Mouse (Mus musculus): ENCODE data around the gene Ntn5. TPM values are rescaled to one million over a fixed set of nuclear protein-coding genes. Genes with fewer than 3 reads are reported as not detected.
A peak's percentile ranks its signal among the peaks of the same experiment; 100 is the strongest.

The Ntn5 gene
- polyA plus RNA-seq, 1 experiment from 2014 or later, result 0.38 TPM

DNA sequence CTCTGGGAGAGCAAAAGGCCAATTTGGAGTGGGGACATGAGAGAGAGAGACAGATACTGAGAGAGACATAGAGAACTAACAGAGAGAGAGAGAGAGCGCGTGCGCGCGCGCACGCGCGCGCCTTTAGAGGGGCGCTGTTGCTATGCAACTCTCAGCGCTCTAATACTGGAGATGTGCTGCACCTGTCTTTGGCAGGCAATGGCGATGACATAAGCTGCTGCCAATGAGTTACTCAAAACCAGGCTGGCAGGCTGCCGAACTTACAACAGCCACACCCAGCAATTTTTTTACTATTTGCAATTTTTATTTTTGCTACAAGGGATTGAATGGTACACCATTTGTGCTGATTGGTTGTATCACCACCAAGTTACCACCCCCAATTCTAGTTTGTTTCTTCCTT lies 16.1 kb upstream of the Ntn5 start:
- Histone ChIP-seq H3K4me1 (peaks cover 31% of the 10 kb centered on the region), H3K9me3 (peaks cover 3% of the 10 kb centered on the region; the same call in 1 of the 2 replicates), H3K27me3 (ENCODE audit: poor library complexity, severe bottlenecking) (no peaks in the 10 kb centered on the region), H3K36me3 (replicated peaks) (no peaks in the 10 kb centered on the region), H3K4me3 (no peak overlapping the region), H3K27ac (no peak overlapping the region)
- DNase-seq (ENCODE audit: extremely low spot score, low spot score), result no peak
- WGBS, result 65% methylated on average over 14 of the region's 14 CpGs

DNA sequence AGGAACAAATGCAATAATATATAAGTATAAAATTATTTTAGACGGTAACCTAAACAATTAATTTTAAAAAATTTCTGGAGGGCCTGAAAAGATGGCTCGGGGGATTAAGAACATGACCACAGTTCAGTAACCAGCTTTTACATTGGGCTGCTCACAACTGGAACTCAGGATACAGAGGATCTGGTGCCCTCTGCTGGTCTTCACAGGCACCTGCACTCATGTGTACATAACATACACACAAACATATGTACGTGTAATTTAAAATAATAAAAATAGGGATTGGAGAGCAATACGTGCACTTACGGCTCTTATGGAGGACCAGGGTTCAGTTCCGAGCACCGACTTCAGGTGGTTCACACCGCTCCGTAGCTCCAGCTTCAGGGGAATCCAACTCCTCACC lies 14.9 kb upstream of the Ntn5 start:
- H3K4me1 ChIP-seq, result peaks cover 24% of the 10 kb centered on the region
- no peak overlapping the region for H3K27ac ChIP-seq
- no peak overlapping the region for H3K4me3 ChIP-seq
- DNase-seq (ENCODE audit: extremely low spot score, low spot score), result no peak
- no peaks in the 10 kb centered on the region for H3K27me3 ChIP-seq (ENCODE audit: poor library complexity, severe bottlenecking)
- no peaks in the 10 kb centered on the region for H3K36me3 ChIP-seq (replicated peaks)
- 94% methylated on average over 9 of the region's 9 CpGs for WGBS
- H3K9me3 ChIP-seq, result peaks cover 3% of the 10 kb centered on the region; the same call in 1 of the 2 replicates

DNA sequence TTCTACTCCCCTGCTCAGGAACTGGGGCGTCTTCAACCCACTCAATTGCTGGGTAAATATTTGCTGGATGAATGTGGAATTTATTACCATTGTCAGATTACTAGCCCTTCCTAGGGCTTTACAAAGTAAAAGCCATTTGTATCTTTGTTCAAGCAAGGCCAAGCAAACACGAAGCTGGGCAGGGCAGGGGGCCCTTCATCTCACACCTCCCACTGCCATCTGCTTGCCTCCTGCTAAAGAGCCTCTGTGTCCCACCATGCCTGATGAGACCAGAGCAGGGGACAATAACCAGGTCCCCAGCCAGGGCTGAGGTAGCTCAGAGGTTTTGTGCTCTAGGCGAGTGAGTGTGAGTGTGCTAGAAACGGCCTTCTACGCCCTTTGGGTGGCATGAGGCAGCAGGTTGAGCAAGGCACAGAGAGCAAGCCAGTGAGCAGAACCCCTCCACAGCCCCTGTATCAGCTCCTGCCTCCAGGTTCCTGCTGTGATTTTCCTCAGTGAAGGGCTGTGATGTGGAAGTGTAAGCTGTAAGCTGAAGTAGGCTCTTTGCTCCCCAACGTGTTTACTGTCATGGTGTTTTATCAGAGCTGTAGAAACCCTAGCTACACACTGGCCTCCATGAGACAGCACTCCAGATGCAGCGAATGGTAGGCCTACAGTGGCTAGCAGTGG lies 6.1 kb upstream of the Ntn5 start:
- Histone ChIP-seq H3K4me1 (peaks cover 13% of the 10 kb centered on the region), H3K27ac (0 out of 2 replicates have a peak overlapping the region, but pooled peaks have one; percentile 4), H3K9me3 (no peaks in the 10 kb centered on the region), H3K27me3 (ENCODE audit: poor library complexity, severe bottlenecking) (no peaks in the 10 kb centered on the region), H3K4me3 (no peak overlapping the region), H3K36me3 (replicated peaks) (no peaks in the 10 kb centered on the region)
- DNase-seq (ENCODE audit: extremely low spot score, low spot score), result no peak
- 88% methylated on average over 7 of the region's 7 CpGs for WGBS

DNA sequence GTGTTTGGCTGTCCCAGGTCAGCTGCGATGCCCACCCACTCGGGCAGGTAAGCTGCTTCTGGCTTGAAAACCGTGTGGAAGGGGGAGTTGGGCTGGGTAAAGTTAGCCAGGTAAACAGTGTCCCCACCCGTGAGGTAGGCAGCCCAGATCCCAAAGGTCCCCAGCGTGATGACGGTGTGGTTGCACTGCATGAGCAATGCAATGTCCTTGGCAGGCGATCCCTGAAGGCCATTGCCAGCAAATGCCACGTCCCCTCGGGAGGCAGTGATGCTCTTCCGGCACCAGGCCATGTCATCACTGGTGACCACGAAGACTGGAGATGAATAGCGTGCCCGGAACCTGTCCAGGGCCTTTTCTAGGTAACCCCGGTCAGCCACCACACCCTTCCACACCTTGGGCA lies 5.3 kb upstream of the Ntn5 start:
- Histone ChIP-seq H3K4me1 (peaks cover 21% of the 10 kb centered on the region), H3K27ac (no peak overlapping the region), H3K36me3 (replicated peaks) (no peaks in the 10 kb centered on the region), H3K27me3 (ENCODE audit: poor library complexity, severe bottlenecking) (no peaks in the 10 kb centered on the region), H3K4me3 (no peak overlapping the region), H3K9me3 (no peaks in the 10 kb centered on the region)
- WGBS, result 96% methylated on average over 14 of the region's 14 CpGs
- no peak for DNase-seq (ENCODE audit: extremely low spot score, low spot score)

DNA sequence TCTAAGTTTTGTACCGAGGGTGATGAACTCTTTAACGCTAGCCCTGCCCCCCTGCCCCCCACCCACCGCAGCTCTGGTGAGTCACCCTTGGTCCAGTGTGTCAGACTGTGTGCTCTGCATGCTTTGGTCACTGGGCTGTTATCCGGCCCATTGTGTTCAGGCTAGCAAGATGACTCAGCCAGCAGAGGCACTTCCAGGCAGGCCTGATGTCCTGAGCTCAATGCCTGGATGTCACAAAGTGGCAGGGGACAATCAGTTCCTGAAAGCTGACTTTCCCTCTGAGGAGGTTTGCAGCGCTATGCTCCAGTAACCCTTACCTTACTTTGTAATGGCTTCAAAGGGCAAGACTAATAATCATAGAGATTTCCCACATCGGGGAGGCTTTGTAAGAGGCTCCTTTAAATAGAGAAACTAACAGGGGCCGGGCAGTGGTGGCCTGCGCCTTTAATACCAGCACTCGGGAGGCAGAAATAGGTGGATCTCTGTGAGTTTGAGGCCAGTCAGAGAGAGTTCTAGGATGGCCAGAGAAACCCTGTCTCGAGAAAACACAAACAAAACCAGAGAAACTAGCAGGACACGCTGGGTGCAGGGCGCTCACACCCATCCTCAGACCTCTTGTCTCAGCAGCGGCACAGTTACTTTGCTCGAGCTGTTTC lies 3.7 kb upstream of the Ntn5 start:
- Histone ChIP-seq H3K4me1 (peaks cover 35% of the 10 kb centered on the region), H3K27me3 (ENCODE audit: poor library complexity, severe bottlenecking) (no peaks in the 10 kb centered on the region), H3K27ac (no peak overlapping the region), H3K9me3 (no peaks in the 10 kb centered on the region), H3K36me3 (replicated peaks) (no peaks in the 10 kb centered on the region), H3K4me3 (no peak overlapping the region)
- no peak for DNase-seq (ENCODE audit: extremely low spot score, low spot score)
- 74% methylated on average over 14 of the region's 14 CpGs for WGBS

GRCm38 (mm10) chr7:45681046-45681736 lies 2.6 kb upstream of the Ntn5 start:
- Histone ChIP-seq H3K27ac (no peak overlapping the region), H3K4me1 (peaks cover 46% of the 10 kb centered on the region), H3K4me3 (no peak overlapping the region), H3K9me3 (no peaks in the 10 kb centered on the region), H3K27me3 (ENCODE audit: poor library complexity, severe bottlenecking) (peaks cover 7% of the 10 kb centered on the region; the same call in 1 of the 2 replicates), H3K36me3 (replicated peaks) (no peaks in the 10 kb centered on the region)
- DNase-seq (ENCODE audit: extremely low spot score, low spot score), result no peak
- WGBS, result 87% methylated on average over 8 of the region's 8 CpGs

- peak overlapping the region; percentile 86 for H3K27ac ChIP-seq
- H3K27me3 ChIP-seq (ENCODE audit: poor library complexity, severe bottlenecking), result peaks cover 7% of the 10 kb centered on the region; the same call in 1 of the 2 replicates
- H3K4me3 ChIP-seq, result peak overlapping the region; percentile 32
- no peaks in the 10 kb centered on the region for H3K9me3 ChIP-seq
- 26% methylated on average over 14 of the region's 14 CpGs for WGBS
- no peaks in the 10 kb centered on the region for H3K36me3 ChIP-seq (replicated peaks)
- H3K4me1 ChIP-seq, result peaks cover 55% of the 10 kb centered on the region
- peak; percentile 90 for DNase-seq (ENCODE audit: extremely low spot score, low spot score)
Measured at GRCm38 (mm10) chr7:45682144-45683126, 1.4 kb upstream of the Ntn5 start.

- no peak for DNase-seq (ENCODE audit: extremely low spot score, low spot score)
- no peaks in the 10 kb centered on the region for H3K36me3 ChIP-seq (replicated peaks)
- H3K4me3 ChIP-seq, result no peak overlapping the region; the same call in 1 of the 2 replicates
- H3K9me3 ChIP-seq, result no peaks in the 10 kb centered on the region
- peaks cover 7% of the 10 kb centered on the region; the same call in 1 of the 2 replicates for H3K27me3 ChIP-seq (ENCODE audit: poor library complexity, severe bottlenecking)
- 58% methylated on average over 10 of the region's 10 CpGs for WGBS
- peaks cover 68% of the 10 kb centered on the region for H3K4me1 ChIP-seq
- H3K27ac ChIP-seq, result peak overlapping the region; percentile 68
Measured at GRCm38 (mm10) chr7:45685811-45686210, 2.0 kb downstream of the Ntn5 start.

GRCm38 (mm10) chr7:45686841-45687240 lies 3.0 kb downstream of the Ntn5 start:
- Histone ChIP-seq H3K27ac (0 out of 2 replicates have a peak overlapping the region, but pooled peaks have one; percentile 68), H3K9me3 (no peaks in the 10 kb centered on the region), H3K27me3 (ENCODE audit: poor library complexity, severe bottlenecking) (peaks cover 7% of the 10 kb centered on the region; the same call in 1 of the 2 replicates), H3K4me1 (peaks cover 68% of the 10 kb centered on the region), H3K4me3 (no peak overlapping the region), H3K36me3 (replicated peaks) (no peaks in the 10 kb centered on the region)
- WGBS, result 88% methylated on average over 3 of the region's 3 CpGs
- DNase-seq (ENCODE audit: extremely low spot score, low spot score), result no peak

- no peak overlapping the region for H3K27ac ChIP-seq
- no peak overlapping the region for H3K4me3 ChIP-seq
- peaks cover 7% of the 10 kb centered on the region; the same call in 1 of the 2 replicates for H3K27me3 ChIP-seq (ENCODE audit: poor library complexity, severe bottlenecking)
- 72% methylated on average over 6 of the region's 6 CpGs for WGBS
- H3K36me3 ChIP-seq (replicated peaks), result no peaks in the 10 kb centered on the region
- H3K4me1 ChIP-seq, result peaks cover 51% of the 10 kb centered on the region
- H3K9me3 ChIP-seq, result no peaks in the 10 kb centered on the region
- DNase-seq (ENCODE audit: extremely low spot score, low spot score), result no peak
Measured at GRCm38 (mm10) chr7:45689099-45689498, 5.3 kb downstream of the Ntn5 start.

GRCm38 (mm10) chr7:45689800-45690199 lies 6.0 kb downstream of the Ntn5 start:
- peaks cover 7% of the 10 kb centered on the region; the same call in 1 of the 2 replicates for H3K27me3 ChIP-seq (ENCODE audit: poor library complexity, severe bottlenecking)
- no peak for DNase-seq (ENCODE audit: extremely low spot score, low spot score)
- no peak overlapping the region for H3K27ac ChIP-seq
- H3K4me1 ChIP-seq, result peaks cover 53% of the 10 kb centered on the region
- WGBS, result 82% methylated on average over 11 of the region's 11 CpGs
- no peaks in the 10 kb centered on the region for H3K9me3 ChIP-seq
- H3K4me3 ChIP-seq, result no peak overlapping the region
- H3K36me3 ChIP-seq (replicated peaks), result no peaks in the 10 kb centered on the region

- 84% methylated on average over 2 of the region's 2 CpGs for WGBS
- no peak overlapping the region for H3K4me3 ChIP-seq
- DNase-seq (ENCODE audit: extremely low spot score, low spot score), result no peak
- H3K36me3 ChIP-seq (replicated peaks), result no peaks in the 10 kb centered on the region
- H3K27ac ChIP-seq, result no peak overlapping the region
- H3K4me1 ChIP-seq, result peaks cover 37% of the 10 kb centered on the region
- H3K27me3 ChIP-seq (ENCODE audit: poor library complexity, severe bottlenecking), result no peaks in the 10 kb centered on the region
- no peaks in the 10 kb centered on the region for H3K9me3 ChIP-seq
Measured at GRCm38 (mm10) chr7:45692364-45692763, 8.5 kb downstream of the Ntn5 start.
